Mouse (Mus musculus) embryonic facial prominence, embryonic 14.5 days (tissue): ENCODE results near the gene Ptpro. TPM values are rescaled to one million over a fixed set of nuclear protein-coding genes. Genes with fewer than 3 reads are reported as not detected.

Experiments
- ATAC-seq: fragments of 200-750 bp; cut with Nextera tagmentation; 2 replicates; pipeline ENCODE4 v1.8.0; 2017; ENCODE audit warnings: low read depth, moderate number of reproducible peaks, moderate TSS enrichment
- DNase-seq: peaks from one replicate; pipeline ENCODE4 v3.0.0-alpha.2; 2015; ENCODE audit warnings: low spot score
- H3K27ac ChIP-seq: fragments of 300-500 bp; sonication (generic); replicated peaks from 2 replicates; pipeline ENCODE4 v1.5.1; 2014; ENCODE audit warnings: low read depth, mild to moderate bottlenecking, low read length, moderate library complexity
- H3K27me3 ChIP-seq: fragments of 300-500 bp; sonication (generic); replicated peaks from 2 replicates; pipeline ENCODE4 v1.6.1; 2014; ENCODE audit warnings: low read length; ENCODE audit not compliant: control insufficient read depth, insufficient read depth
- H3K36me3 ChIP-seq: fragments of 300-500 bp; sonication (generic); 2 replicates; pipeline ENCODE4 v1.6.1; 2014; ENCODE audit warnings: low read length, mixed read lengths; ENCODE audit not compliant: control insufficient read depth, insufficient read depth
- H3K4me1 ChIP-seq: fragments of 300-500 bp; sonication (generic); 2 replicates; pipeline ENCODE4 v1.6.1; 2014; ENCODE audit warnings: antibody characterized with exemption, low read length; ENCODE audit not compliant: control insufficient read depth, insufficient read depth
- H3K4me2 ChIP-seq: fragments of 300-500 bp; sonication (generic); 2 replicates; pipeline ENCODE4 v1.6.1; 2014; ENCODE audit warnings: low read depth, mild to moderate bottlenecking, low read length, moderate library complexity, mixed read lengths
- H3K4me3 ChIP-seq: fragments of 300-500 bp; sonication (generic); 2 replicates; pipeline ENCODE4 v1.5.1; 2014; ENCODE audit warnings: low read depth, mild to moderate bottlenecking, low read length
- H3K9ac ChIP-seq: fragments of 300-500 bp; sonication (generic); 2 replicates; pipeline ENCODE4 v1.6.1; 2014; ENCODE audit warnings: low read depth, mild to moderate bottlenecking, low read length, moderate library complexity, mixed read lengths
- H3K9me3 ChIP-seq: fragments of 300-500 bp; sonication (generic); 2 replicates; pipeline ENCODE4 v1.6.1; 2016; ENCODE audit warnings: low read length; ENCODE audit not compliant: control insufficient read depth
- WGBS: fragments of 180-500 bp; shearing (Covaris S2); extraction: QIAGEN DNeasy Blood & Tissue Kit; methylation state at CpG from one replicate; pipeline ENCODE4 v1.1.7; 2014; 5-methylcytosine and 5-hydroxymethylcytosine counted together
- polyA plus RNA-seq: library from polyadenylated mRNA; unstranded; fragments of >200 nt; fragmentation: Nextera tagmentation; extraction: Ambion mirVana; gene quantifications from 2 replicates; pipeline ENCODE4 v1.2.1, GENCODE M21; 2014

The Ptpro gene
- polyA plus RNA-seq, 1 experiment from 2014 or later, result 5.2 TPM

GRCm38 (mm10) chr6:137482891-137483290 lies 230.8 kb downstream of the Ptpro start:
- Histone ChIP-seq H3K4me1 (no peaks in the 10 kb centered on the region), H3K36me3 (peaks cover 50% of the 10 kb centered on the region), H3K4me2 (no peak overlapping the region), H3K27me3 (no peaks in the 10 kb centered on the region), H3K9me3 (no peaks in the 10 kb centered on the region), H3K9ac (no peak overlapping the region), H3K4me3 (no peak overlapping the region), H3K27ac (no peak overlapping the region)
- 82% methylated on average over 7 of the region's 7 CpGs for WGBS
- ATAC-seq (no peak), DNase-seq (no peak)

DNA sequence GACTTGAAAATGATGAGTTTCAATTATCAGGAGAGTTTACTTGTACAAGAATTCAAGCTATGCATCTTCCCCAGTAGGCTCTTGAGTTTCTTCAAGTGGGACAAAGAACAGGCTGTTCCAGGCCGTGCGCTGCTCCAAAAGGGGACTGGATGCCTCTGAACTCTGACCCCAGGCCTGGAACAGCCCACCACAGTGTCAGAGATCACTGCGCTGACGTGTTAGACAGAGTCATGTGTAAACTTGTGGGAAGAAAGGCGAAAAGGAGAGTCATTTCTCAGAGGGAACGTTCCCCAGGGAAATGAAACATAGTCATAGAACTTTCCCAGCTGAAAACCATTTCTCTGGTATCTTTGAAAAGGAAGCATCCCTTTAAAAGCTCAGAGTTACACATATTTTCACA lies 235.3 kb downstream of the Ptpro start:
- H3K27me3 ChIP-seq, result no peaks in the 10 kb centered on the region
- peaks cover 12% of the 10 kb centered on the region; the same call in 1 of the 2 replicates for H3K36me3 ChIP-seq
- no peak overlapping the region for H3K9ac ChIP-seq
- no peak overlapping the region for H3K4me3 ChIP-seq
- WGBS, result 22% methylated on average over 6 of the region's 6 CpGs
- no peak overlapping the region for H3K27ac ChIP-seq
- no peaks in the 10 kb centered on the region for H3K9me3 ChIP-seq
- ATAC-seq (0 out of 2 replicates have a peak, but pooled peaks have one; percentile 37), DNase-seq (peak; percentile 11)
- H3K4me2 ChIP-seq, result no peak overlapping the region
- no peaks in the 10 kb centered on the region for H3K4me1 ChIP-seq

GRCm38 (mm10) chr6:137490115-137490514 lies 238.0 kb downstream of the Ptpro start:
- Histone ChIP-seq H3K27me3 (no peaks in the 10 kb centered on the region), H3K4me1 (no peaks in the 10 kb centered on the region), H3K9ac (no peak overlapping the region), H3K4me2 (no peak overlapping the region), H3K4me3 (no peak overlapping the region), H3K27ac (no peak overlapping the region), H3K9me3 (no peaks in the 10 kb centered on the region), H3K36me3 (no peaks in the 10 kb centered on the region)
- ATAC-seq, result no peak
- DNase-seq, result no peak
- 89% methylated on average over 14 of the region's 14 CpGs for WGBS

DNA sequence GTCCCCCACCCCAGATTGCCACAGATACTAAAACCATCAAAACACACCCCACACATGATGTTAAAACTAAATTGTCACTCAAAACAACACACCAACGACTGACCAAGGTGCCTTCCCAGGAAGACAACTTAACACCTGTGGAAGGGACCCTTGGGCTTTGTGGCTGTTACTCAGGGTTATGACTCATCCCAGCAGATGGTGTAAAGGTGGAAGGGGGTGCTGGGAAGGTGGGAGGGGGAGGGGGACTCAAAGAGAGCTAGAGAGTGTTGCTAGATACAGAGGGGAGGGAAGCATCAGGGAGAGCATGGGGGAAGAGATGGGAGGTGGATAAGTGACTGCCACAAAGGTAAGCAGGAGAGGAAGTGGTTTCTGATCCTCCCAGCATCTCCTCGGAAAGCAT lies 239.5 kb downstream of the Ptpro start:
- H3K9ac ChIP-seq, result no peak overlapping the region
- H3K27ac ChIP-seq, result no peak overlapping the region
- 76% methylated on average over 2 of the region's 2 CpGs for WGBS
- H3K4me3 ChIP-seq, result no peak overlapping the region
- ATAC-seq (no peak), DNase-seq (no peak)
- no peaks in the 10 kb centered on the region for H3K4me1 ChIP-seq
- no peaks in the 10 kb centered on the region for H3K9me3 ChIP-seq
- no peak overlapping the region for H3K4me2 ChIP-seq
- H3K27me3 ChIP-seq, result no peaks in the 10 kb centered on the region
- H3K36me3 ChIP-seq, result no peaks in the 10 kb centered on the region

DNA sequence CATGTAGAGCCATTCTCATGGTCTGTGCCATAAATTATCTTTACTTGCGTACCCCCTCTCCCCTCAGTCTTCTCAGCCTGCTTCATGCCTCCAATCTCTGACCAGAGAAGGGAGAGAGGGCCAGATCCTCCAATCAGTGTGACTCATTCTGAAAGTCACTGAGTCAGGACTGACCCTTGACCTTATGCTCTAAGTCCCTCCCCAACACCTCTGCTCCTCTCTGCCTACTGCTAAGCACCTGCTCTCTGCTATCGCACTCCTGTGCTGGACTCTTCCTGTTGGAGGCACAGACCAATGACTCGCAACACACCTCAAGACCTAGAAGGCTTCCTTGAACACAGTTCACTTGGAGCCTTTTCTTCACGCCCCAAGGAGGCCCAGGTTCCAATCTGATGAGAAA lies 240.5 kb downstream of the Ptpro start:
- Histone ChIP-seq H3K9ac (no peak overlapping the region), H3K4me1 (no peaks in the 10 kb centered on the region), H3K4me2 (no peak overlapping the region), H3K27me3 (no peaks in the 10 kb centered on the region), H3K27ac (no peak overlapping the region), H3K9me3 (no peaks in the 10 kb centered on the region), H3K4me3 (no peak overlapping the region), H3K36me3 (no peaks in the 10 kb centered on the region)
- no peak for ATAC-seq
- 91% methylated on average over 4 of the region's 4 CpGs for WGBS
- no peak for DNase-seq

- no peaks in the 10 kb centered on the region for H3K4me1 ChIP-seq
- no peak overlapping the region for H3K27ac ChIP-seq
- no peak overlapping the region for H3K4me2 ChIP-seq
- no peak overlapping the region for H3K4me3 ChIP-seq
- 76% methylated on average over 17 of the region's 17 CpGs for WGBS
- ATAC-seq, result no peak
- H3K27me3 ChIP-seq, result no peaks in the 10 kb centered on the region
- no peaks in the 10 kb centered on the region for H3K36me3 ChIP-seq
- DNase-seq, result no peak
- no peaks in the 10 kb centered on the region for H3K9me3 ChIP-seq
- H3K9ac ChIP-seq, result no peak overlapping the region
Observed at GRCm38 (mm10) chr6:137493211-137494135, 241.4 kb downstream of the Ptpro start.

DNA sequence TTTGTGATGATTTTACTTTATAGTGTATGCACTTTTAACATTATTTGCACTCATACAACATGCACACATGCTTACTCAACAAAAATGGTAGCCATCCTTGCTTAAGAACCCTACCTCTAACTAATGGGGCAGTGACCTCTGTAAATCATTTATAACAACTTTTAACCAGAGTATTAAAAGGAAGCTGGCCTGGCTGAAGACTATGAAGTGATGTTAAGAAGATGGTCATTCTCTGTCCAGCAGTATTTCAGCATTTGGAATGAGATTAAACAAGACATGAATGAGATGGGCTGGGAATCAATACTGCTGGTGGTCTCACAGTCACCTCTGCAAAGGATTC lies 242.0 kb downstream of the Ptpro start:
- Histone ChIP-seq H3K4me2 (no peak overlapping the region), H3K27ac (no peak overlapping the region), H3K4me3 (no peak overlapping the region), H3K27me3 (no peaks in the 10 kb centered on the region), H3K9ac (no peak overlapping the region), H3K9me3 (no peaks in the 10 kb centered on the region), H3K36me3 (no peaks in the 10 kb centered on the region), H3K4me1 (no peaks in the 10 kb centered on the region)
- DNase-seq (no peak), ATAC-seq (no peak)

DNA sequence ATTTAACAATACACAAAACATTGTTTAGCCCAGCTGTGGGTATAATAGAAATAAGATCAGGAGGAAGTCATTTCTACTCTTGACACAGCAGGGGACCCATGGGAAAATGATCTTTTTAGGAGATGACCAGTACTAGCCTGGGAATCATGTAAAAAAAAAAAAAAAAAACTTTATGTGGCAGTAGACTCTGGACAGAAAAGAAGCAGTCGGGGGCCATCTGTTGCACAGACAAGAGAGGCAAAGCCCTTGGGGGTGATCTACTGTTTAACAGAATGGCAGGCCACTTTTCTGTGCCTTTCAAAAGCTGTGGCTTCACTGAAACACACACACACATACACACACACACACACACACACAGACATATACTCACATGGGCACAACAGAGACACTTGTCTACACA lies 242.7 kb downstream of the Ptpro start:
- no peaks in the 10 kb centered on the region for H3K4me1 ChIP-seq
- DNase-seq, result no peak
- no peaks in the 10 kb centered on the region for H3K9me3 ChIP-seq
- 69% methylated on average over 1 of the region's 1 CpGs for whole genome bisulfite sequencing
- H3K4me3 ChIP-seq, result no peak overlapping the region
- ATAC-seq, result no peak
- no peak overlapping the region for H3K27ac ChIP-seq
- H3K9ac ChIP-seq, result no peak overlapping the region
- H3K4me2 ChIP-seq, result no peak overlapping the region
- no peaks in the 10 kb centered on the region for H3K36me3 ChIP-seq
- no peaks in the 10 kb centered on the region for H3K27me3 ChIP-seq

DNA sequence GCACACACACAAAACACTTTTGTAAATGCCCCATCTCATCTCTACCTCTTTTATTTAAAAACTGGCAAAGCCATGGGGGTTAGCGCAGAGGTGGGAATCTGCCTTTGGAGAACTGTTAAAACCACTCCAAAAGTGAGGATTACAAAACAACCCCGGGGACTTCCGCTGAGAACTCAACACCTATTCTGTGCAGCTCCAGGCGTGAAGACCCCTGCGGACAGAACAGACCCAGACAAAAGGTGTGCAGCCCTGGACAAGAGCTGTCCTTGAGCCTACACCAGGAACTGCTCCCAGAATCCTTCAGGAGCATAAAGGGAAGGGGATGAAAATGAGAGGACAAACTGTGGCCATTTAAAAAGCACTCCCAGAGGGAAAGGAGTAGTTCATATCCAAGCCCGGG lies 243.1 kb downstream of the Ptpro start:
- Histone ChIP-seq H3K4me1 (no peaks in the 10 kb centered on the region), H3K9me3 (no peaks in the 10 kb centered on the region), H3K36me3 (0 out of 2 replicates have a peak, but pooled peaks cover under 1% of the 10 kb centered on the region), H3K4me2 (no peak overlapping the region), H3K27ac (no peak overlapping the region), H3K27me3 (no peaks in the 10 kb centered on the region), H3K9ac (no peak overlapping the region), H3K4me3 (no peak overlapping the region)
- DNase-seq (no peak), ATAC-seq (no peak)
- 78% methylated on average over 6 of the region's 6 CpGs for WGBS
